Mouse (Mus musculus) thymus, postnatal 10 days (tissue): ENCODE data around the gene Fhit.

Experiments used
- DNase-seq, 2 experiments: peaks; one replicate each; pipeline ENCODE4 v3.0.0; 2021; ENCODE audit warnings: low spot score in 2 of 2

Gene Fhit

DNA sequence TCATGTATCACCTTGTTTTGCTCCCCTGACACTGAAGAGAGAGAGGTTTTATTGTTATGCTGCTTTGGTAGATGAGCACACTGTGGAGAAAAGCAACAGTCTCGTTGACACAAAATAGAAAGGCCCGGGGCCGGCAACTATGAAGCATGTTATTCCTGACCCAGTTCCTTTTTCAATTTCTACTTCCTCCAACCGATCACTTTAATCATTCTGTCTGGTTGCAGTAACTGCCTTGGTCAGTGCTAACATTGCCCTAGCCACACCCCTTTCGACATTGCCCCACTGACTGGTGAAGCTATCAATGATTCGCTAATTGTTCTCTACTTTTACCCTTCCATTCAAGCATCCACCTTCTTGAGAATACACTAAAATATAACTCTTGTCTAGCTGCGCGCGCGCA is 1028.0 kb downstream of the Fhit start:
- no peak for DNase-seq

DNA sequence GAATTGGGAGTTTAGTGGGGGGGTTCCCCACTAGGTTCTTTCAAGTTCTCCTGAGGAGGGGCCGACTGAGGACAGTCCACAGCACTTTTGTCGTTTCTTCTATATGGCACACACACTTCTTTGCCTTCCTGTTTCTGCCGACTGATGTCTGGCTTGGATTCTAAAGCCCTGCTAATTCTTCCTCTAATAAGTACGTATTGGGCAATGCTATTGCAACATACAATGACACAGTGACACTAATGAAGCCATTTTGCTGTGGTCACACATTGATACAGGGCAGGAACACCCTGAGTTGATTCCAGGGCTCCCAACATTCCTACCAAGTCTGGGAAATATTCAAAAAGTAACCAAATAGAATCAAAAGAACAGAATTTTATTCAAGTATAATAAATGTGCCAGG is 1032.2 kb downstream of the Fhit start:
- DNase-seq = no peak

- DNase-seq = no peak
Measured at GRCm38 (mm10) chr14:10129088-10129487, 1032.7 kb downstream of the Fhit start.

DNA sequence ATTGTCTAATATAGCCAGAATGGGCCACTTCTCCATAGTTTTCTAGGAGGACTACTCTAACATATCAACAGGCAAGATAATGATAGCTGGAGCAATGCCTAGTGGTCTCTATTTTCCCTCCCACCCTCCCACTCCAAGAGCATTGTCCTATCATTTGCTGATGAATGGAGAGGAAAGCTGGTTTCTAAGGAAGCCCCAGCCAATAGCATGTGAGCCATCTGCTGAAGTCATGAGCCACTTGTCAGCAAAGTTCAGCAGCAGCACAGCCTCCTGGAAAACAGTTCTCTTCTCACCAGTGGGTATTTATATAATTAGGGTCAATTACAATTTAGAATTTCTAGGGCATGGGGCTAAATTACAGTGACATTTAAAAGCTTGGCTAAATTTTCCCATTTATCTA is 1035.3 kb downstream of the Fhit start:
- no peak for DNase-seq

GRCm38 (mm10) chr14:10122176-10122575 is 1039.7 kb downstream of the Fhit start:
- DNase-seq = no peak

GRCm38 (mm10) chr14:10096236-10096635 is 1065.6 kb downstream of the Fhit start:
- DNase-seq = no peak

DNA sequence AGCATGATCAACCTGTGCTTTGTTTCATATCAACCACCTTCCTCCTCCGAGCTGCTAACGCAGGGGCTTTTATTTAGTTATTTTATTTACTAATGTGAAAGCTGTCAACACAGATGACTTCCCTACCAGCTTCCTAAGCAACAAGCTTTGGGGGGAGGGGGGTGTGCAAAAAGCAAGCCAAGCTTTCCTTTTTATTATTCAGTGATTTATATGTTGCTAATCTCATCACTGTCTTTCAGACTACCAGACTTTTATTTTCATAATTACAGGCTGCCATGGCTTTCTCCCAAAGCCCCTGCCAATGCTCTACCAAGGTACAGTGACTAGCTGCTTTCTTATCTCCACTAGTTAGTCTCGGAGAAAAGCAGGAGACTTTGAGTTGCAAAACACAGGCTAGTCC is 1082.8 kb downstream of the Fhit start:
- DNase-seq = no peak

- no peak for DNase-seq
Measured at GRCm38 (mm10) chr14:10049947-10050346, 1111.9 kb downstream of the Fhit start.

GRCm38 (mm10) chr14:10047123-10047783 is 1114.6 kb downstream of the Fhit start:
- DNase-seq = no peak

DNA sequence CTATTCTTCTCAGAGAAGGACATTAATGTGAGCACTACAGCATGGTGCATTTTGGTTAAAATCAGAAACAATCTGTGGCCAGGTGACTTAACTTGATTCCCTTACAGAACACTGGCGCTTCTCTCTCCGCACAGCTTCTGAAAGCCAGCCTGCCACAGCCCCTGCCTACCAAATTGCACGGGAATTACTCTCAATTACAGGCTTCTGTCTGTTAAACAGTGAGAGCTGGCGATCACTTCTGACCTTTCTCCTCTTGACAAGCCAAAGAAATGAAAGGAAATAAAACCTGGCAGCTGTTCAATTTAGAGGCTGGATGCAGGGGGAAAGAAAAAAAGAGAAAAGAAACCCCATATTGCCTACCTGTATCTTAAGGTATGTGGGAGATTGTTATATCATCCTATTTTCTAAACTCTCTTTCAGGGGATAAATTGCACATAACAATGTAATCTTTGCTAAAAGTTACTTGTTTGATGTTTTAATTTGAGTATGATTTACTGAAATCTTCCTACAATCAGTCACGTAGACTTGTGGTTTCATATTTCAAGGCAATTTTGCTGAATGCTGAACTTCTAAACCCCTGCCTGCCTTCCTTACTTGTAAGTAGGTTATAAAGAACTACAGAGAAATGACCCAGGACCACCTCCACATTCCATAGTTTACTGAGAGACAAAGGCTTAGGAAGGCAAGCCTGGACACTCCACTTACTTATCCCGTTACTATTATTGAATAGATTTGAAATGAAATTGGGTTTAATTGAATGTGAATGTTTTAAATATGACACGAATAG is 1115.3 kb downstream of the Fhit start:
- no peak for DNase-seq

GRCm38 (mm10) chr14:10038021-10038420 is 1123.8 kb downstream of the Fhit start:
- no peak for DNase-seq

- no peak for DNase-seq
Measured at GRCm38 (mm10) chr14:10036685-10037215, 1125.1 kb downstream of the Fhit start.

GRCm38 (mm10) chr14:10035682-10036081 is 1126.2 kb downstream of the Fhit start:
- no peak for DNase-seq

DNA sequence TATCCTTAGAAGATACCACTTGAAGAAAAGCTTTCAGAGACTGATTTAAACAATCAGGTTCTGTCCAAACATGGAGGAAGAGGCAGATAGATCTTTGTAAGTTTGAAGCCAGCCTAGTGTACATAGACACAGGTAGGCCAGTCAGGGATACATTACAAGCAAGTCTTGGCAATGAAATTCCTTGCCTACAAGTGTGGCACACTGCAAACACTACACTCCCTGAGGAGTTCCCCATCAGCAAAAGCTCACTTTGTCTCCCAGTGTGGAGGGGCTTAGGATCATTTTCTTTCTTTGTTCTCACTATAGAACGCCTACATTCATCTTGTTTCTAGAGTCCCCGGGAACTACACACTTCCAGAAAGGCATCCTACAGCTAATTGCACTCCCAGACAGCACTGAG is 1126.6 kb downstream of the Fhit start:
- no peak for DNase-seq

DNA sequence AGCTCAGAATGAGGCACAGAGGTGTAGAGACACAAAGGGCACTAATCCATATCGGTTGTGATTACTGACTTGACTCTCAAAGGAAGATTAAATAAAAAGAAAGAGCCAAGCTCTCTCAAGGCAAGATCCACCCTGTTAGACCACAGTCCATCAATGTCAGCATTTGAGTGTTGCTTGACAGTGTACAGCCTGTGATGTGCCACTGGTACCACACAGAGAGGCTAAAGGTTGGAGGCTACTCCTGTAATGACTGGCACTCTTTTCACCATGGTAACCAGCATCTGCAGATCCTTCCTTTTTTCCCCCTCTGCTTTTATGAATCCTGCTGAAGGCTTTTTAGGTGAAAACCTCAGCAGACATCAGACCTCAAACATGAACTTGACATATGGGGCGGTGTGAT is 1138.5 kb downstream of the Fhit start:
- no peak for DNase-seq

DNA sequence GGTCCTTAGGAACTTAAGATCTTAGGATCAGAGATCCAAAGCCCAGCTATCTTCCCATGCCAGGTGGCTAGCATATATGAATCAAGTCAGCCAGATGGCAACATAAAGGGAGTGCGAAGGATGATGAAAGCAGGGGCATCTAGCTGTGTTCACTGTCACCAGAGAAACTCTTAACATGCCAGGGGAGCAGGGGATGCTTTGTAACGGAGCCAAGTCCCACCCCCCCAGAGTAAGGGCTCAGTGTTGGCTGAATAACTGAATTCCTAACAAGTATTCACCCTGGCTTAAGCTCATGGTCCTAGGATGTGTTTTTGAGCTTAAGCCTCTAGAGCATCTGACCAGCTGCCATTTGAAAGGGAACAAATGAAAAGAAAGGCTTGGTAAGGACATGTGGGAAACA is 1139.5 kb downstream of the Fhit start:
- DNase-seq = no peak

DNA sequence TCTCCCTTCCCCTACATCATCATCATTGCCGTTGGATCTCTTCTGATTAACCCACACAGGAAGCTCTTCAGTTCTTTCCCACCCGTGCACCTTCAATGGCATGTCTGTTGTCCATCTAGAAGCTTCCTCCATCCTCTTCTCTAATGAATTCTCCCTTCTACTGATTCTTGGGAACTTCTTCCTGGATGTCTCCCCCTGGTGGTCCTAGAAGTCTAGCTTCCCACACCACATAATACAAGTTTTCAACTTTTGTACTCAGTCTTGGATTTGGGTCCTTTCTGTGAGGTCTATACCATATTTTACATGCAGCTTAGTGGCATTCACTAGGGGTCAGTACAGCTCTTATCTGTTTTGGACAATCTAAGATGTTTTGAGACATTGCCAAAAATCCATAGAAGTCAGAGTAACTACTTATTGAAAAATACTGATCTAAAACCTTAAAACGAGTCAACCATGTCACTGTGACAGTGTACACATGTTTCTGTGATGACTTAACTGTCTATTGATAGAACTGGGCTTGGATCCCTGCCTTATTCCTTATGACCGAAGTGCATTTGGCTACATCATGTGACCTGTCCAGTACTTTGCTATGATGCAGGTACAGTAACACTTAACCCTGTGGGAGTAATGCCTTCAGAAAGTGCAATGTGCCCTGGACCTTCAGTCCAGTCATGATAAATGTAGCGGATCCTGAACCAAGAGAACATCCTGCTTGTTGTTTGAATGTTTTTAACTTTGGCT is 1141.3 kb downstream of the Fhit start:
- no peak for DNase-seq

GRCm38 (mm10) chr14:10013817-10014266 is 1148.0 kb downstream of the Fhit start:
- DNase-seq = no peak

GRCm38 (mm10) chr14:10013003-10013816 is 1148.6 kb downstream of the Fhit start:
- no peak for DNase-seq

GRCm38 (mm10) chr14:10006278-10006677 is 1155.6 kb downstream of the Fhit start:
- DNase-seq = no peak

DNA sequence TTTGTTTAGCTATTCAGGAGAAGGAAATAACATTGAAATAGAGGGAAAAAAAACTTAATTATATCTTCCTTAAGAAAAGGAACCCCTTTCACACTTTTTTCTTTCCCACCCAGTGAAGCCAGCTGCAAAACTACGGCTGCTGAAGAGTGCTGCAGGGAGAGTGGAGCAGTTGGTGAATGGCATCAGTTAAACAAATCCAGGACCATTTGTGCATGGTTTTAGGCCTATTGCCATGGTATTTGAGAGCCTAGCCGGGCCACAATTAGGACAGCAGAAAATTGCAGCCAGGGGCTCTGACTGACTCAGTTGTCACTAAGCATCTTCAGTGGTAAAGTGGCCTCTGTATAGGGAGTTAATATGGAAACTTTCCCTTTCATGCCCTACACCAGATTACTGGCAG is 1158.0 kb downstream of the Fhit start:
- no peak for DNase-seq

GRCm38 (mm10) chr14:9990677-9991076 is 1171.2 kb downstream of the Fhit start:
- no peak for DNase-seq
